Mouse (Mus musculus) embryonic fibroblast, embryonic 13.5 days (primary cell): ENCODE results near the gene Tmem165.

Experiments used
- CTCF ChIP-seq: IDR thresholded peaks from 2 replicates; pipeline ENCODE4 v1.5.1; 2011; ENCODE audit warnings: mild to moderate bottlenecking, control low read depth, low read length, moderate library complexity, borderline replicate concordance; ENCODE audit not compliant: insufficient read depth
- POLR2A ChIP-seq: IDR thresholded peaks from 2 replicates; pipeline ENCODE4 v1.6.1; 2011; ENCODE audit warnings: low read depth, mild to moderate bottlenecking, control low read depth, low read length, moderate library complexity

- no peak for TF ChIP-seq CTCF
- TF ChIP-seq POLR2A: no peak
These were observed 37.3 kb upstream of the Tmem165 start for GRCm38 (mm10) chr5:76146401-76146800.
